Mouse (Mus musculus): ENCODE results near the gene Ppm1k. TPM values are rescaled to one million over a fixed set of nuclear protein-coding genes. Genes with fewer than 3 reads are reported as not detected.
A peak's percentile ranks its signal among the peaks of the same experiment; 100 is the strongest.

Gene Ppm1k
- total RNA-seq (2021) (100 to 1,000 TPM in 1 of 2 experiments, 10 to 100 TPM in 1; 70.9 to 103 TPM), polyA plus RNA-seq (2012; rRNA removed) (18.0 and 36.9 TPM in 2 replicates)
- long read RNA-seq, full-length matches to known transcripts = 11 of 24 reads
- long read RNA-seq, partial matches to known transcripts = 3 of 24 reads
- long read RNA-seq, other reads (novel, unspliced or antisense) = 10 of 24 reads

- DNase-seq = peak; percentile 98 to 100
- Histone ChIP-seq H3K79me2 (replicated peaks; ENCODE audit: control insufficient read depth, insufficient read depth, low read length) (peaks cover 2% of the 10 kb centered on the region; the same call in 1 of the 2 replicates), H3K27ac (peak within 1 kb of the TSS; percentile 96), H3K36me3 (ENCODE audit: control insufficient read depth, insufficient read depth, low read length) (peaks cover 13% of the 10 kb centered on the region), H3K4me1 (ENCODE audit: control insufficient read depth, insufficient read depth, low read length) (peaks cover 4% of the 10 kb centered on the region; the same call in 1 of the 2 replicates), H3K27me3 (ENCODE audit: control insufficient read depth, insufficient read depth, low read length) (no peaks in the 10 kb centered on the region), H3K9ac (ENCODE audit: low read depth, low read length) (peak within 1 kb of the TSS; percentile 76), H3K4me3 (peak within 1 kb of the TSS; percentile 71)
- intact Hi-C loops (cut with DNase I) = loop anchor here (2.0 to 10.0 kb wide), 4 partner anchors 45 to 821 kb away; partner anchors contain the start of genes Avl9, Herc6, Lancl2 and Nt5c3
- 2% methylated on average over 24 of the region's 24 CpGs for WGBS
- TF ChIP-seq POLR2A (IDR thresholded peaks at IDR 0.05; ENCODE audit: insufficient read depth, low read depth, low read length) (peak; percentile 83), CTCF (IDR thresholded peaks at IDR 0.05) (no peak), EP300 (IDR thresholded peaks at IDR 0.05; ENCODE audit: insufficient read depth, low read depth, low read length) (0 out of 2 replicates have a peak, but pooled peaks have one; percentile 31)
These were observed at the start of gene Ppm1k for GRCm38 (mm10) chr6:57535386-57535936. Ppm1k (minus strand) TSS chr6:57535468.

- H3K4me1 ChIP-seq (ENCODE audit: control insufficient read depth, insufficient read depth, low read length) = peaks cover 2% of the 10 kb centered on the region; the same call in 1 of the 2 replicates
- peak overlapping the region; percentile 10; the same call in 1 of the 2 replicates for H3K27ac ChIP-seq
- intact Hi-C loops (cut with DNase I) = loop anchor here (5.0 kb wide), 2 partner anchors 110 to 660 kb away; partner anchors contain the start of genes Nt5c3, Pyurf and Vmn1r4
- no peaks in the 10 kb centered on the region for H3K27me3 ChIP-seq (ENCODE audit: control insufficient read depth, insufficient read depth, low read length)
- H3K36me3 ChIP-seq (ENCODE audit: control insufficient read depth, insufficient read depth, low read length) = 0 out of 2 replicates have a peak, but pooled peaks cover 2% of the 10 kb centered on the region
- TF ChIP-seq CTCF (IDR thresholded peaks at IDR 0.05) (no peak), EP300 (IDR thresholded peaks at IDR 0.05; ENCODE audit: insufficient read depth, low read depth, low read length) (no peak), POLR2A (IDR thresholded peaks at IDR 0.05; ENCODE audit: insufficient read depth, low read depth, low read length) (no peak)
- H3K79me2 ChIP-seq (replicated peaks; ENCODE audit: control insufficient read depth, insufficient read depth, low read length) = no peaks in the 10 kb centered on the region
- H3K9ac ChIP-seq (ENCODE audit: low read depth, low read length) = no peak overlapping the region
- H3K4me3 ChIP-seq = no peak overlapping the region; the same call in 1 of the 2 replicates
- WGBS = 60% methylated on average over 4 of the region's 4 CpGs
- DNase-seq = no peak
These were observed 47.1 kb upstream of the Ppm1k start for GRCm38 (mm10) chr6:57582356-57582755.

GRCm38 (mm10) chr6:57581595-57581994 lies 46.3 kb upstream of the Ppm1k start:
- Histone ChIP-seq H3K4me1 (ENCODE audit: control insufficient read depth, insufficient read depth, low read length) (peaks cover 2% of the 10 kb centered on the region; the same call in 1 of the 2 replicates), H3K27me3 (ENCODE audit: control insufficient read depth, insufficient read depth, low read length) (no peaks in the 10 kb centered on the region), H3K4me3 (peak overlapping the region; percentile 61), H3K79me2 (replicated peaks; ENCODE audit: control insufficient read depth, insufficient read depth, low read length) (no peaks in the 10 kb centered on the region), H3K9ac (ENCODE audit: low read depth, low read length) (no peak overlapping the region), H3K36me3 (ENCODE audit: control insufficient read depth, insufficient read depth, low read length) (0 out of 2 replicates have a peak, but pooled peaks cover 2% of the 10 kb centered on the region), H3K27ac (peak overlapping the region; percentile 82)
- intact Hi-C loops (cut with DNase I) = loop anchor here (2.0 to 5.0 kb wide), 3 partner anchors 47 to 659 kb away; partner anchors contain the start of genes Nt5c3, Ppm1k, Pyurf and Vmn1r4
- no peak for DNase-seq
- WGBS = 71% methylated on average over 12 of the region's 12 CpGs
- TF ChIP-seq EP300 (IDR thresholded peaks at IDR 0.05; ENCODE audit: insufficient read depth, low read depth, low read length) (no peak), POLR2A (IDR thresholded peaks at IDR 0.05; ENCODE audit: insufficient read depth, low read depth, low read length) (no peak), CTCF (IDR thresholded peaks at IDR 0.05) (no peak)

GRCm38 (mm10) chr6:57580881-57581548 lies 45.7 kb upstream of the Ppm1k start, which contains the start of gene Herc6:
Herc6 (plus strand) TSS chr6:57581000.
- 1% methylated on average over 16 of the region's 16 CpGs for WGBS
- peak within 1 kb of the TSS; percentile 82 for H3K27ac ChIP-seq

GRCm38 (mm10) chr6:57571587-57571986 lies 36.3 kb upstream of the Ppm1k start:
- Histone ChIP-seq H3K27me3 (ENCODE audit: control insufficient read depth, insufficient read depth, low read length) (no peaks in the 10 kb centered on the region), H3K4me3 (no peak overlapping the region), H3K9ac (ENCODE audit: low read depth, low read length) (no peak overlapping the region), H3K4me1 (ENCODE audit: control insufficient read depth, insufficient read depth, low read length) (peaks cover 1% of the 10 kb centered on the region; the same call in 1 of the 2 replicates), H3K27ac (no peak overlapping the region), H3K79me2 (replicated peaks; ENCODE audit: control insufficient read depth, insufficient read depth, low read length) (no peaks in the 10 kb centered on the region), H3K36me3 (ENCODE audit: control insufficient read depth, insufficient read depth, low read length) (no peaks in the 10 kb centered on the region)
- no peak for TF ChIP-seq EP300 (IDR thresholded peaks at IDR 0.05; ENCODE audit: insufficient read depth, low read depth, low read length)
- TF ChIP-seq CTCF (IDR thresholded peaks at IDR 0.05) = no peak
- no peak for TF ChIP-seq POLR2A (IDR thresholded peaks at IDR 0.05; ENCODE audit: insufficient read depth, low read depth, low read length)
- intact Hi-C loops (cut with DNase I) = loop anchor here (2.0 kb wide), 1 partner anchor 763 kb away; no protein-coding TSS in a partner anchor
- DNase-seq = no peak

More at GRCm38 (mm10) chr6:57580881-57581548, 45.7 kb upstream of the Ppm1k start, which contains the start of gene Herc6:
- Histone ChIP-seq H3K36me3 (ENCODE audit: control insufficient read depth, insufficient read depth, low read length) (0 out of 2 replicates have a peak, but pooled peaks cover 2% of the 10 kb centered on the region), H3K4me3 (peak within 1 kb of the TSS; percentile 61), H3K27me3 (ENCODE audit: control insufficient read depth, insufficient read depth, low read length) (no peaks in the 10 kb centered on the region), H3K9ac (ENCODE audit: low read depth, low read length) (peak within 1 kb of the TSS; percentile 79), H3K79me2 (replicated peaks; ENCODE audit: control insufficient read depth, insufficient read depth, low read length) (no peaks in the 10 kb centered on the region), H3K4me1 (ENCODE audit: control insufficient read depth, insufficient read depth, low read length) (peaks cover 2% of the 10 kb centered on the region; the same call in 1 of the 2 replicates)
- TF ChIP-seq CTCF (IDR thresholded peaks at IDR 0.05) (no peak), POLR2A (IDR thresholded peaks at IDR 0.05; ENCODE audit: insufficient read depth, low read depth, low read length) (peak; percentile 92), EP300 (IDR thresholded peaks at IDR 0.05; ENCODE audit: insufficient read depth, low read depth, low read length) (0 out of 2 replicates have a peak, but pooled peaks have one; percentile 46)
- intact Hi-C loops (cut with DNase I) = loop anchor here (2.0 to 5.0 kb wide), 3 partner anchors 46 to 659 kb away; partner anchors contain the start of genes Nt5c3, Ppm1k, Pyurf and Vmn1r4
- DNase-seq = peak; percentile 83 to 85
